Mouse (Mus musculus) MEL (cell line): ENCODE measurements around the gene Pabpn1l.
A peak's percentile ranks its signal among the peaks of the same experiment; 100 is the strongest.

ENCODE experiments used
- CTCF ChIP-seq, 3 experiments: IDR thresholded peaks in 2 of 3; conservative IDR thresholded peaks in 1 of 3; 2 replicates each; pipeline ENCODE4 v1.5.1; 2011 to 2012; ENCODE audit warnings: low read length in 3 of 3, low read depth in 2 of 3, mild to moderate bottlenecking in 2 of 3, improper control_type of control experiment in 1 of 3, inconsistent platforms in 1 of 3, mixed read lengths in 1 of 3, moderate library complexity in 1 of 3; ENCODE audit not compliant: control insufficient read depth in 1 of 3, insufficient read depth in 1 of 3, poor library complexity in 1 of 3, severe bottlenecking in 1 of 3
- EP300 ChIP-seq, 2 experiments: IDR thresholded peaks; 2 replicates each; pipeline ENCODE4 v1.6.1; 2011; ENCODE audit warnings: improper control_type of control experiment in 2 of 2, low read length in 2 of 2, low read depth in 1 of 2, mild to moderate bottlenecking in 1 of 2
- GABPA ChIP-seq: IDR thresholded peaks from 2 replicates; pipeline ENCODE4 v1.6.1; 2012; ENCODE audit warnings: low read depth, mild to moderate bottlenecking, inconsistent platforms, low read length, improper control_type of control experiment, moderate library complexity
- MAX ChIP-seq: IDR thresholded peaks from 2 replicates; pipeline ENCODE4 v1.6.1; 2011; ENCODE audit warnings: low read length, improper control_type of control experiment
- POLR2A ChIP-seq, 2 experiments: IDR thresholded peaks; 2 replicates each; pipeline ENCODE4 v1.6.1; 2011 to 2012; ENCODE audit warnings: low read length in 2 of 2, mild to moderate bottlenecking in 2 of 2, control low read depth in 1 of 2, improper control_type of control experiment in 1 of 2, low read depth in 1 of 2, moderate library complexity in 1 of 2; ENCODE audit not compliant: control insufficient read depth in 1 of 2, insufficient read depth in 1 of 2, poor library complexity in 1 of 2
- SIN3A ChIP-seq: IDR thresholded peaks from 2 replicates; pipeline ENCODE4 v1.6.1; 2012; ENCODE audit warnings: low read length, improper control_type of control experiment, inconsistent platforms

DNA sequence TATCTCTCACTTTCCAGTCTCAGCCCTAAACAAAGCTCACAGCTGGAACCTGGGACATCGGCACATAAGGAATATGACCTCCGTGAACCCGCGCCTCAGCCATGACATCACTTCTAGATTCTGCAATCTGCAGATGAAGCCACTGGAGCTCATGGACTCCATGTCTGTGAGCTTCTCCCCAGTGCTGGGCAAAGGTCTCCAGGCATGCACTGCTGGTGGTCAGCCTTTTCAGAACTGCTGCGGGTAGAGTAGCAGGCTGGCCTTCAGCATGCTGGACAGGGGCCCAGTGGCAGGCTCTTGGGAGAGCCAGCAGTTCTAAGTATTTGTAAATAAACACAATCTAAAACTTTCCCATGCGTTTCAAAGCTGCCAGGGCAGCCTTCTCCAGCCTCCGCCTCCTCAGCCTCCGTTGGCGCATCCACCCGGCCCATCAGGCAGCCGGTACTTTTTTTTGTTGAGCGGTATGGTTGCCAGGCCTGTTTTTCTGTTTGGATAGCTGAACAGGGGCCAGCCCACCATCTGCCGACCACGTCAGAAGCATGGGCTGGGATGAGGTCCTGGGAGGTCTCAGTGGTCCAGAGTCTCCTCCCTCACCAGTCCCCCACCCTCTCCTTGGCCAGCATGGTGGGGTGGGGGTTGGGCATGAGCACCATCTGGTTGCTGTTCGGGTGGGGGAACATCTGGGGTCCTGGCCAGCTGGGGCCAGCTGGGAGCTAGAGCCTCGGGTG lies 17.1 kb upstream of the Pabpn1l start:
- TF ChIP-seq MAX: no peak
- TF ChIP-seq SIN3A: no peak
- no peak for TF ChIP-seq CTCF (IDR thresholded peaks at IDR 0.05 in 2 of 3, conservative IDR thresholded peaks at IDR 0.05 in 1 of 3; ENCODE audit: control insufficient read depth in 1 of 3, insufficient read depth in 1 of 3, low read depth in 2 of 3, low read length in 3 of 3, poor library complexity in 1 of 3, severe bottlenecking in 1 of 3)
- no peak for TF ChIP-seq EP300 (IDR thresholded peaks at IDR 0.05; ENCODE audit: low read depth in 1 of 2, low read length in 2 of 2)
- TF ChIP-seq POLR2A (IDR thresholded peaks at IDR 0.05; ENCODE audit: control insufficient read depth in 1 of 2, insufficient read depth in 1 of 2, low read depth in 1 of 2, low read length in 2 of 2, poor library complexity in 1 of 2): peak in 1 of 2 experiments; percentile 8; a peak in 1 of 4 replicates
- TF ChIP-seq GABPA: no peak
